Mouse (Mus musculus): ENCODE measurements around the gene Nmnat3.

The Nmnat3 gene

GRCm38 (mm10) chr9:98311316-98311965 is 24.2 kb downstream of the Nmnat3 start:
- DNase-seq (ENCODE audit: low spot score in 2 of 2), result no peak

DNA sequence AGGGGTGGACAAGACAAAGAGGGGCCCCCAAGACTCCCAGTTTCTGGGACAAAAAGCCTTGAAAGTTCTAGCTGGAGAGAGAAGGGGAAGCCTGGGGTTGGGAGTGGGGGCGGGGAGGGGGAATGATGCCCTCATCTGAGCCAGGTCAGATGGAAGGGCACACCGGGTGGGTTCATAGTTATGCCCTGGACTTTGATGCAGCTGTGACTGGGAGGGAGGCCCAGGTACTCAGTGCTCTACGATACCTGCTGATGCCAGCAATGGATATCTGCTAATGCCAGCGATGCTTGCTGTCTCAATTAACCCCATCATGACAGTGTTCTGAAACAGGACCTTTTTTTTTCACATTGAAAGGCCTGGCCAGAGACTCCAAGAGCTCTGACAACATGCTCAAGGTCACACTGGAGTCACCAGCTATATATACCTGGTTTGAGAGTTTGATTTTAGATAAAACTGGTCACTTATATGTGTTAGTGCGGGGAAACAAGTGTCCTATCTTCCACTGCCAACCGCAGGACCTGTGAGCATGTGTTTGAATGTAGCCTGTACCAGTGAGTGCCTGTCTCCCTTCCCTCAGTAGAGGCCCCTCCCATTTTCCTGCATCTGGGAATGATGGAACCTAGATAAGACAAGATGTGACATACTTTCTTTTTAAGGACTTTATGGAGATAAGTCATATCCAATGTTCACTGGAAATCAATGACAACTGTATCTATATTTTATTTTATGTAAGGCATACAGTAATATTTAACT is 25.6 kb downstream of the Nmnat3 start:
- DNase-seq (ENCODE audit: low spot score in 2 of 2), result no peak

- DNase-seq (ENCODE audit: low spot score in 2 of 2), result no peak
Measured at GRCm38 (mm10) chr9:98313587-98313986, 26.4 kb downstream of the Nmnat3 start.

- DNase-seq (ENCODE audit: low spot score in 2 of 2), result no peak
Measured at GRCm38 (mm10) chr9:98314059-98314650, 26.9 kb downstream of the Nmnat3 start.

- DNase-seq (ENCODE audit: low spot score in 2 of 2), result no peak
Measured at GRCm38 (mm10) chr9:98317897-98318296, 30.7 kb downstream of the Nmnat3 start.

GRCm38 (mm10) chr9:98318875-98319274 is 31.6 kb downstream of the Nmnat3 start:
- no peak for DNase-seq (ENCODE audit: low spot score in 2 of 2)

DNA sequence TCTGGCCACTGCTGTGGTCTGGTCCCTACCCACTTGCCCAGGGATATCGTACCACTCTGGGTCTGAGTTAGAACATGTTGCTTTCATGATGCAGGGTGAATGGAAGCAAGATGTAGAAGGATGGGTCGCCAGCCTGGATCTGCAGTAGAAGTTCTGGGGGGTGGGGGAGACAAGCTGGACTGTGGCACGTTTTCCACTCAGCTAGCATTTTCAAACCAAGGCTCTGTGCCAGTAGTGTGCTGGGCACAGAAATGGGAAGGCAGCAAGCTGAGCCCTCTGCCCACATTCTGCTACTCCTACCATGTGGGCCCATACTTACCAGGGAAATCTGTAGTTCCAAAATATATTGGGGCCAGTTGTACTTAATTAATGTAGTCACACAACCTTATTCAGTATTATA is 33.5 kb downstream of the Nmnat3 start:
- no peak for DNase-seq (ENCODE audit: low spot score in 2 of 2)

- DNase-seq (ENCODE audit: low spot score in 2 of 2), result peak in 1 of 2 experiments; percentile 17
Measured at GRCm38 (mm10) chr9:98326088-98326487, 38.9 kb downstream of the Nmnat3 start.

- no peak for DNase-seq (ENCODE audit: low spot score in 2 of 2)
Measured at GRCm38 (mm10) chr9:98328415-98329176, 41.4 kb downstream of the Nmnat3 start.

GRCm38 (mm10) chr9:98329274-98330105 is 42.3 kb downstream of the Nmnat3 start:
- peak; percentile 63 to 67 for DNase-seq (ENCODE audit: low spot score in 2 of 2)

DNA sequence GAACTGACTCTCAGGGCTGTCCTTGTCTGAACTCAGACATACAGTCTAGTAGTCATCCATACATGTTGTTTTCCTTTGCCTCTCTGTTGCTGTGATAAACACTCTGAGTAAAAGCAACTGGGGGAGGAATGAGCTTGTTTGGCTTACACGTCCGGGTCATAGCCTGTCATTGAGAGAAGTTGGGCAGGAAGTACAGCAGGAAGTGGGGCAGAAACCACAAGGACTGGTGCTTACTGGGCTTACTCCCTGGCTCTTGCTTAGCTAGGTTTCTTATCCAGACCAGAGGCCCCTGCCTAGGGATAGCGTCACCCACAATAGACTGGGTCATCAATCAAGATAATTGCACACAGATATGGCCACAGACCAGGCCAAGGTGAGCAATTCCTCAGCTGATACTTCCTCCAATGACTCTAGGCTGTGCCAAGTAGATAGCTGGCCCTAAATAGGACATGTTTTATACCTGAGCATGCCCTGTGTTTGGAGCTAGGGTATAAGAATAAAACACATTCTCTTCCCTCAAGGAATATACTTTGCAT is 46.1 kb downstream of the Nmnat3 start:
- DNase-seq (ENCODE audit: low spot score in 2 of 2), result no peak

DNA sequence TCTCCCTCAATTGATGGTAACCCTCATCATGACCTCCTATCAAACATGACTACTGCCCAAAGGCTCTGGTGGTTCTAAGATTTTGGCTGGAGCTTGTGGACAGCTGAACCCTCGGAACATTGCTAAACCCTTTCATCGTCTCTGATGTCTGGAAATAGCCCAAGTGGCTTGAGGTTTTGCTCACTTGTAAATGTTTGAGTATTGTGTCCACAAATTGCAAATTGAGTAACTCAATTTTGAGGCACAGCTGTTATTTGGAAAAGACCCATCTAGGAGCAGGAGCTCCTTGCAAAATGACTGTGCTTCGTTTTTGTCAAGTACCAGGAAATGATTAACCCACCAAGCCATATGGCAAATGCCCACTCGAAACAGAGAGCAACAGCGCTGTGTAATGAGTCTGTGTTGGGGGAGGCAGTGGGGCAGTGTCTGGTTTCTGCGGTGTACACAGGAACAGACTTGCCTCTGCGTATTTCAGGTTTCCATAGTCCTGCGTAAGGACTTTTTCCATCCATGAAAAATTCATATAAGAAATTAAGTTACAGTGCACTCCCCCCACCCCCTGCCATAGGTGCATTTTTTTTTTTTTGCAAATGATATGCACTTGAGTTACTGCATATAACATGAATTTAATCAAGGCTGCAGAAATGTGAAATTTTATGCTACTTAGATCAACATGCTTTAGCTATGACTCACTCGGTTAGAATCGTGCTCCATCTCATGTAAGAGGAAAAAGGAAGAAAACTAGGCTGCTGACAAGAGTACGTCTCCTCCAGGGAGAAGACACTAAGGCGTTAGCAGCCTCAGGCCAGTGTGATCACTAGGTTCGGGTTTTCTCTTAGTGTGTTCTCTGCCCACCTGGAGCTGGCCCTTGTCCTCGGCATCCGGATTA is 50.9 kb downstream of the Nmnat3 start:
- peak; percentile 61 to 65 for DNase-seq (ENCODE audit: low spot score in 2 of 2)

GRCm38 (mm10) chr9:98339971-98340370 is 52.7 kb downstream of the Nmnat3 start:
- no peak for DNase-seq (ENCODE audit: low spot score in 2 of 2)

DNA sequence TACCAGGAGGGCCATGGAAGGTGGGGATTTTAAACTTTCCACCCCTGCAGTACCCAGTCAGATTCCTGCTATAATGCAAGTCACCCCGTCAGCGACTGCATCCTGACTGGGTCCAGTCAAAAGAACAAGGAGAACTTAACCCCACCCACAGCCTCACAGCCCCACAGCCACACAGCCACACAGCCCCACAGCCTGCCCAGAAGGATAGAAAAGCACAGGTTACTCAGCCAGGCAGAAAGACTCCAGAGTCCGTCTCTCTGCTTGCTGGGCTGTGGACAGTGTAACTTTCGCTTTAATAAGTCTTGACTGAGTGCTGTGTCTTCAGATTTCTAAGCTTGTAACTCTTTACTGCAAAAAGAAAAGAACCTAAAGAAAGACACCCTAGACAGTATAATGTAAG is 53.2 kb downstream of the Nmnat3 start:
- DNase-seq (ENCODE audit: low spot score in 2 of 2), result no peak

GRCm38 (mm10) chr9:98345840-98346239 is 58.6 kb downstream of the Nmnat3 start:
- no peak for DNase-seq (ENCODE audit: low spot score in 2 of 2)

GRCm38 (mm10) chr9:98346240-98346639 is 59.0 kb downstream of the Nmnat3 start:
- no peak for DNase-seq (ENCODE audit: low spot score in 2 of 2)

- DNase-seq (ENCODE audit: low spot score in 2 of 2), result no peak
Measured at GRCm38 (mm10) chr9:98347021-98347420, 59.8 kb downstream of the Nmnat3 start.

GRCm38 (mm10) chr9:98350318-98351144 is 63.3 kb downstream of the Nmnat3 start:
- no peak for DNase-seq (ENCODE audit: low spot score in 2 of 2)

GRCm38 (mm10) chr9:98352332-98352731 is 65.1 kb downstream of the Nmnat3 start:
- DNase-seq (ENCODE audit: low spot score in 2 of 2), result no peak

Data from right cerebral cortex, adult 2 months (tissue).